Mouse (Mus musculus) retina, embryonic 14.5 days (tissue): Measurements from ENCODE around the gene Cmas.

Source experiments
- DNase-seq: peaks from one replicate; pipeline ENCODE4 v3.0.0-alpha.2; 2015; ENCODE audit warnings: low spot score

Cmas gene

DNA sequence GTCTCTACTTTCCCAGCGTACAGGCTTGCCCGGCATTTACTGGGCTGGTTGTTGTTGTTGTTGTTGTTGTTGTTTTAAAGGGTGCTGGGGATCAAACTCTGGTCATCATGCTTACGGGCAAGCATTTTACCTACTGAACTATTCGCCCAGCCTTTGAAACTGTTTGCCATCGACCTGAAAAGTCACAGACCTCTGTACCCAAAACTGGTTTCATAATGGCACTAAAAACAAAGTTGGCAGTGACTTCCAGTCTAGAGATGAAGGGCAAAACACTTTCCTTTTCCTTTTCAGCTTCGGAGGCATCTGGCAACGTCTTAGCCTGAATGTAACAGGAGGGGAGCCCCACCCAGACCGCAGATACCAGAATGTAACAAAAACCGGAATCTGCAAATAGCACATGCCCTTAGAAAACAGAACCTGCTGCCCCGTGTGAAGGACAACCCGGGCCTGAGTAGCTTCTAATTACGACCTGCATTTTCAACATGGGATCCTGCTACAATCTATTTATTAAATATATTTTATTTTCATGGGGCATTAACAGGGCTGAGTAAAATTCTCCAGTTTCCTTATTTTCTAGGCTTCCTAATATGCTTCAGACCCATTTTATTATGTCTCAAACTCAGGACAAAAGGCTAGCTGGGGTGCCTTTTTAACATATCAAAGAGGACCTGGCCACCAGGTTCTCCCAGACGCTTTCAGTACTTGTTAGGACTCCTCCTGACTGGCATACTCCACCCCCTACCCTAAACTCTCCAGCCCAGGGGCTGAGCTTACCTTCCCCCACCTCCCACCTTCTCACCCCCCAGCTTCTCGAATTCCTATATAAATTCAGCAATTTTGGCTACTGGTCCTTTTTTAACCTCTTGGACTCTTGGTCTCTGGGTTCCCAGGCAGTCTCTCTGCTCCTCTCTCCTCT, 3.9 kb upstream of the Cmas start:
- no peak for DNase-seq

DNA sequence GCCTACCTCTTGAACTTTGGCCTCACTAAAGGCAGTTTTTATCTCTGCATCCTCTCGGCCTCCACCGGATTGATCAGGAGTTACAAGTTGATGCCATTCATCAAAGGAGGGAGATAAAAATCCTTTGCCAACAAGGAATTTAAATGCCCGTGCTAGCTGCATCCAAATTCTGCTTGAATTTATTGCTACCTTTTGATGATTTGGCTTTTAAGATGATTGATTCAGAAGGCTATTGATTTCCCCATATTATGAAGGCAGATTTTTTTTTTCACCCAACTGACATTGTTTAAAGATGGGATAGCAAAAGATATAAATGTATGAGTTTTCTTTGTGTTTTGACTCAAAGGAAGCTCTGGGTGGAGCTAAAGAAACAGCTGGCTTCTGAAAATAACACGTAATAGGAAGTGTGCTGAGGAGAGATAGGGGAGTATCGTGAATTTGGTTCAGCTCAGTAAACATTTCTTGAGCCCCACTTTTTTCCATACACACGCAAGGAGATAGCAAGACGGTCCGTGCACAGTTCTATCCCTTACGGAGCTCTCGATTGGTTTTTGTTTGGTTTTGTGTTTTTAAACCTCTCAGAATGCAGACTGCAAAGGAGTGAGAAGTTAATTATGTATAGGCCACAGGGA, 964 bp downstream of the Cmas start:
- no peak for DNase-seq

DNA sequence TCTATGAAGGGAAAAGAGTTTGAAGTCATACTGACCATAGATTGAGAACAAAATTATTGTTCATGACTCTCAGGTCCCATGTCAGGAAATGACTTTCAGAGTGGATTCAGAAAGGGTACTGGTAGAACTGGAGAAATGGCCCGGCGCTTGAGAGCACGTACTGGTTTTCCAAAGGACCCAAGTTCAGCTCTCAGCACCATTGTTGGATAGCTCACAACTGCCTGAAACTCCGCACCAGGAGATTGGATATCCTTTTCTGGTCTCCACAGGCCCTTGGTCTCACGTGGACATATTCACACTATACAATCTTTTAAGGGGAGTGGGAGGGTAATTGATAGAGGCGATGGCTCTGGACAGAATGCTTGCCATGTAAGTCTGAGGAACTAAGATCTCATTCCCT, 1.5 kb downstream of the Cmas start:
- no peak for DNase-seq

DNA sequence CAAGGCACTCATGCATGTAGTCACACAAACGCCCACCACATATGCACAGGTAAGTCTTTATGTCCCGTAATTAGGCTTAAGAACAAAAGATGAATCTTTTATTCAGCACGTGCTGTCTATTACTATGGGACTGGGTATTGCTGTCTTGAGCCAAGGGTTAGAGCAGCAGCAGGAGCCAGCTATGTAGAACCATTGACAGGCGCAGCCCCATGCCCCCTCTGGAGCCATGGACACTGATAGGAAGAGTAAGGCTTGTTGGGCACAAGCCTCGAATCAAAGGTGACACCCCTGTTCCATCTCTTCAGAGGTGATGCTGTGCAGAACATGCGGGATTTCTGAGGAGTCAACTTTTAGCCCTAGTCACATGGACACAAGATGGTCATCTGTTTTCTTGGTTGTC, 2.1 kb downstream of the Cmas start:
- DNase-seq = no peak

DNA sequence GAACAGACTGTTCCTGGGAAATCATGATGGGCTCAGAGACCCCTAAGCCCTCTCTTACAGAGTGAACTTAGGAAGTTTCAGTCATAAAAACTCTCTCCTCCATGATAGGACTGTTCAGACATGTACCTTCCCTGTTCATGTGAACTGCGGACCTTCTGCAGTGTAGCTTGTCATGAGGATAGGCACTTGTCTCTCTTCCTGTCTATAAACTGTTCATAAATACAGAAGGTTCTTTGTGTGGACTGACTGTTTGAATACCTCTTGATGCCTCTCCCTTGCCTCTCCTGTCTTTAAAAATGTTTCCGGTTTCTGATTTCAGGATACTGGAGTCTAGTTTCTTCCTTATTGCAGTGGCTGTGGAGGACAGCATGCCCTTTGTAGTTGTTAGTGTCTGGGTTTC, 3.1 kb downstream of the Cmas start:
- DNase-seq = no peak

DNA sequence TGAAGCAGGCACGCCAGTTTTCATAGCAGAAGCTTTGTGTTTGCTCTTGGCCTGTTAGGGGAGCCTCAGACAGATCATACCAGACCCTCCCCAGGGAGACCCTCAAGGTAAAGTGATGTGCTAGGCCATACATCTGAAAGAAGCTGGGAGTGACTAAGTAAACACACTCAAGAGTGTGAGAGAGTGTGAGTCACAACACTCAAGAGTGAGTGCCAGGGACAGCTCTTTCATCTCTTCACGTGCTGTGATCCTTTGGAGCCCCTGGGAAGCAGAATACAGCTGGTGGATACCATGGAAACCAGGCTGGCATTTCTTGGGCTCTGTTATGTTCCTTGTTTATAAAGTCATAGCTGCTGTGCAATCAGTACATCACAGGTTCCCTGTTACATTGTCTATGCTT, 8.4 kb downstream of the Cmas start:
- DNase-seq = no peak

DNA sequence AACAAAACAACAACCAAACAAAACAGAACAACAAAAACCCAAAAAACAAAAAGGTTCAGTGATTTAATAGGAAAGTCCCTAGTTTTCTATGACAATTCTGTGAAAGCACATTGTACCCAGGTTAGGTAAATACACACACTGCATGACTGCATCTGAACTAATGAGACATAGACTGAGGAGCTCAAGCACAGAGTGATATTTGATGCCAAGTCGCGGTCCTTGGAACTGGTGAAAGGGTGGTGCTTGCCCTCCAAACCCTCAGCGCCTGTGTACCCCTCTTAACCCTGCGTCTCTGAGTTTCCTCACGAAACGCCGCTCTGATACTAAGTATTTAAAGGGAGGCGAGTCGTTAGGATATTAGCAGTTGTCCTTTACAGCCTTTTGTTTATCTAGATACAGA, 10.8 kb downstream of the Cmas start:
- DNase-seq = no peak

DNA sequence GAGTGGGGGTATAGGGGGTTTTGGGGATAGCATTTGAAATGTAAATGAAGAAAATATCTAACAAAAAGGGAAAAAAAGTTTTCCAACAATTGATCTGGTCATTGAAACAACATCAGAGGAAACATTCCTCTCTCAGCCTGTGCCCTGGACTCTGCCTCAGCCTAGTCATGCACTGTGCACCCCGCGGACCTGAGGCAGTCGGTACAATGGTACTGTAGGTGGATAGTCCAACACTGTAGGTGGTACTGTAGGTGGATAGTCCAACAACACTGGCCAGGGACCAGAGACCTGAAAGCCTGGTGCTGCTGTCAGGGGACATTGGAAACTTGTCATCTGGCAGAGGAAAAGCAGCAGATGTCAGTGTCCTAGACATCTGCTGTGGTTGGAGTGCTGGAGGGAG, 13.4 kb downstream of the Cmas start:
- no peak for DNase-seq

DNA sequence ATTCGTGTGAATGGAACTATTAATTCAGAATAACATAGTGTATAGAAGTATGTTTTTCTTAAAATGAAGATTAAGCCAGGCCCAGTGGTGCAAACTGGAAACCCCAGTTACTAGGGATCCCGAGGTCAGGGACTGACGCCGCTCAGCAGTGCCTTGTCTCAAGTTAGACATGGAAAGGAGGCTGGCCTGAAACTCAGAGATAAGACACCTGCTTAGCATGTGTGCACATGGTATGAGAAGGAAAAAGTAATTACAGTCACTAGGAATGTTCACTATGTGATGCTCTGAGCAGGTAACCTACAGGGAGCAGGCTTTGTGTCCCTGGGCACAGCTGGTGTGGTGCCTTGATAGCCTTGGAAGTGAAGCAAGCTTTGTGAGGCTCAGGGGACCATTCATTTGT, 15.2 kb downstream of the Cmas start:
- no peak for DNase-seq

DNA sequence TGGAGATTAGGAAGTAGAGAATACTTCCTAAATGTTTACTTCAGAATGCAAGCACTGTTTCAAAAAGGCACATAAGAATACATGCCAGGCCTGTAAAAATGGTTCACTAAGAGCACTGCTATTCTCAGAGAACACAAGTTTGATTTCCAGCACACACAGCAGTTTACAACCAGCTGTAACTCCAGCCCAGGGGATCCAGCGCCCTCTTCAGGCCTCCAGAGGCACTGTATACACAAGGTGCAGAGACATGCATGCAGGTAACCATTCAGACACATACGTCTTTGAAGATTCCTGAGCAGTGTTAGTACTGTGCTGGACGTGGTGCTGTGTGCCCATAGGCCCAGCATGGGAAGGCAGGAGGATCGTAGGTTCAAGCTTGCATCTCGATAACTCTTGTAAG, 17.1 kb downstream of the Cmas start:
- DNase-seq = no peak

DNA sequence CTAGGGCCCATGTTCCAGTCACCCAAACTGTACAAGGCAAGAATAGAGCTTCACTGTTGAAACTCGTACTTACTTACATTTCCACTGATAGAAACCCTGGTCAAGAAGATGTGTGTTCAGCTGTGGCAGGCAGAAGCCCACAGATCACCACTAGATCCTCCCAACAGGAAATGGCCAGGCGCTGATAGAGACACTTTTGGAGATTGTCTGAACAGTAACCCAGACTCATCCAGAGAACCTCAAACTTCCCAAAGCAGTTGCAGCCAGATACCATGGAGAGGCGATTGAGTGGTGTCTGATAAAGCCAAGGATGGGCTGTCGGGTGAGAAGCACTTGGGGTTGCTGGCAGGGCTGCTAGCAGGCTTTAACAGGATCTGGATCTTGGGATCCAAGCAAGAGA, 20.4 kb downstream of the Cmas start:
- DNase-seq = no peak

DNA sequence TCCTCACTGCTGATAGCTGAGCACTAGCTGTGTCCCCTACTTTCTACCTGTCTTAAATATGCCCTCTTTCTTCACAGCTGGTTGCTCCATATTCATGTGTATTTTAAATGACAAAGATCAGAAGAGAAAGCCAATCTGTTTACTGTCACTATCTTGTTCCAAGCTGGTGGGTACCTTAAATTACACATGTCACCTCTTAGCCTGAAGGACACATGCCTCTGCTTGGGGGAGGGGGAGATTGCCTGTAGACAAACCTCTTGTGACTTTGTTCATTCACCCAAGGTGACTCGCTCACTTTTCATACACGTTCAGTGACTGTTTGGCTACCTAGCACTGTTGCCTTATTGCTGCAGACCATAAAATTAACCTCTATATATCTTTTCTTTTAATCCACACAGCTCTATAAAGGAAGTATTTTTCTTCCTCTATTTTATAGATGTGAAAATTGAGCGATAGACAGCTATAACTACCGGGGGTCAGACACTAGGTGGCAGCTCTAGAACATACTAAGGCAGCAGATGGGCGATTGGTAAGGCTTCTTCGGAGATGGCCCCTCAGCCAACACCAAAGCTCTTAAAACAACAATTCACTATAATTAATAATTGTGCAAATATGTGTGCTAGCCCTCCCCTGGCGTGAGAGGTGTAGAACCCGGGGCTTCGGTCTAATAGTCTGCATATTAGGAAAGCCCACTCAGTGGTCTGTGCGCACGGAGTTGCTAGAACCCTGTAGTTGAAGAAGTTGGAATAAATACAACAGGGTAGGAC, 22.7 kb downstream of the Cmas start:
- peak; percentile 81 for DNase-seq

DNA sequence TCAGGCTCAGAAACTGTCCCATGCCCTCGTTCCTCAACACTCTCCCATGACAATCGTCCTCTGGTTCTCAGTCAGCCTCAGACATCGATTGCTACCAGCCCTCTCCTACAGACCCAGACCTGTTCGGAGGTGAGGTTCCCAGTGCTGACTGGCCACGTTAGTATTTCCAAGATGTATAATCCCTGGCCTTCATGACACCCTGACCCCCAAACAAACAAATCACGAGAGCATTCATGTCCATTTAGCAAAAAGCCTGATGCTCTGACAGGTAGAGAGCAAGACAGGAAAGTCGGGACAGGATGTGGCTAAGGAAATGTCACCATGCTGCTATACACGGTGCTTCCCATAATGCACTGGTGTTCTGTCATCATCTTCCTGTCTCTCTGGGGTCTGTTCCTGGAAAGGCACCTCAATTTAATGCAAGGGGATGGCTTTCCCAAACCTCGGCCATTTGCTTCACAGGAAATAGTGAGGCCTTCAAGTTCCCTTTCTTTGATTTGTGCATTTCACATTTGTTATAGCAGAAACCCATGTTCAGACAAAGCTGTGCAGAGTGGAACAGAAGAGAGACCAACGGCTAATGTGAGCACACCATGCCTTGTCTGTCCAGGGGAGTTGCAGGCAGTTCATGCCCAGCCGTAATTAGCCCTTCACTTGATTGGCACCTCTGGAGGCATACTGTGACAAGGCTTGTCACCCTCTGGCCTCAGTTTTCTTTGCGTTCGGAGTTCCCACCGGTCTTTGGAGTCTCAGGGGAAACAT, 23.5 kb downstream of the Cmas start:
- DNase-seq = peak; percentile 72

DNA sequence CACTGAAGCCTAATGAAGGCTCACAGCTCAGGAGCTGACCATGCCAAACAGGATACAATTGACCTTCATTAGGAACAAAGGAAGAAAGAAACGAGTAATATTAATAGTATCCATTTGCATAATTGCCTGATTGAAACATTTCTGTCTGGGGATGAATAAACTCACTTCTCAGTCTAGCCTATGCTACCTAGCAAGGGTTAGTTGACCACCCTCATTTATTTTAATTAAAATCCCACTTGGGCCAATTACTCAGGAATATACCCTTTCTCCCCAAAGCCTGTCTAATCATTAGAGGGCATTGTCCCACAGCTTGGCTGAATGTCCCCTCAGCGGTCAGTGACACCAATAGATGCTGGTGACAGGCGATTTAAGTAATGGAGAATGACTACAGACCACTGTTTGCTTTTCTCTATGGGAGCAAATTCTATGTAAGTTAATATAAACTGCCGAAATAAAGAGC, 24.1 kb downstream of the Cmas start:
- DNase-seq = peak; percentile 73

DNA sequence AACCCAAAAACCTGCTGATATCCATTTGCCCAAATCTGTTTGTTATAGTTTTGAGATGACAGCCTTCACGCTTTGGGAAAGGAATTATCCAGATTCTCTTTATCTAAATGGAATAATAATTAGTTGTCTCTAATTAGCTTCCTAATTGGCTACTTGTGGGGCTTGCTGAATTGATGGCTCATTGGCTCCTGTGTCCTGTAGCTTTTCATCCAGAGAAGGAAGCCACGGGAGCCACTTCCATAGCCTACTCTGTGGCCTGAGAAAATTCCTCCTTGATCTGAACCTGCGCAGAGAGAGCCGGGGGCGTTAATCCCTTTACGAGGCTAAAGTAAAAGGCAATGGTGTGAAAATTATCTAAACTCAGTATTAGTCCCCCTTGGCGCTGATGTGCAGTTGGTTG, 24.8 kb downstream of the Cmas start:
- DNase-seq = peak; percentile 65

DNA sequence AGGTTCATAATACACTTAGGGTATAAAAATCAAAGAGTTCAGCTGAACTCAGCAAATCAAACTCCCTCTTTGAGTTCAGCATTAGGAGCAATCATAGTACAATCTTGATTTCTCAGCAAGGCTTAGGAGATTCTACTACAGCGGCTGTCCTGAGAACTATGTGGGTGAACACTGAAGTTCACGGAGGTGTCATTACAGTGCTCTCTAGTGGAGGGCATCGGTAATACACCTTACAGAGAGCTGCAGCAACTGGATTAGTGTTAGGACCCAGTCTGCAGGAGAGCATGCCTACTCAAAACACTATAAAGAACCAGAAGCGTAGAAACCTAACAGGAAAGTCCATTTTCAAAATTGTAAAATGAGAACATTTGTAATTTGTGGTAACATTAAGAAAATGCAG, 28.9 kb downstream of the Cmas start:
- peak; percentile 82 for DNase-seq

DNA sequence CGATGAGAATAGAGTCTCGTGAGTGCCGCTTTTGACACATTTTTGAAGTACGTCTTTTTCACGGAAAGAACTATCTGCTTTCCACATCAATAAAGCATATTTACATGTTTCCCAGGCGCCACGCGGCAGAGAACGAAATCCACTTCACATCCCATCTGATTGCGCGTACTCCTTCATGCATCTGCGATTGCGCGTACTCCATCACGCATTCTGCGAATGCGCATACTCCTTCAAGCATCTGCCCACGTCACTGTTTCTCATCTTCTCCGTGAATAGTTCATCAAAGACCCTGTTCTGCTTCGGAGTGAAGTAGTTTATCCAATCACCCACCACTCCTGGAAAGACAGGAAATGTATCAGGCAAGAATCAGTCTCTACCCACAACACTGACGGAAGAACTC, 29.6 kb downstream of the Cmas start:
- DNase-seq = no peak

DNA sequence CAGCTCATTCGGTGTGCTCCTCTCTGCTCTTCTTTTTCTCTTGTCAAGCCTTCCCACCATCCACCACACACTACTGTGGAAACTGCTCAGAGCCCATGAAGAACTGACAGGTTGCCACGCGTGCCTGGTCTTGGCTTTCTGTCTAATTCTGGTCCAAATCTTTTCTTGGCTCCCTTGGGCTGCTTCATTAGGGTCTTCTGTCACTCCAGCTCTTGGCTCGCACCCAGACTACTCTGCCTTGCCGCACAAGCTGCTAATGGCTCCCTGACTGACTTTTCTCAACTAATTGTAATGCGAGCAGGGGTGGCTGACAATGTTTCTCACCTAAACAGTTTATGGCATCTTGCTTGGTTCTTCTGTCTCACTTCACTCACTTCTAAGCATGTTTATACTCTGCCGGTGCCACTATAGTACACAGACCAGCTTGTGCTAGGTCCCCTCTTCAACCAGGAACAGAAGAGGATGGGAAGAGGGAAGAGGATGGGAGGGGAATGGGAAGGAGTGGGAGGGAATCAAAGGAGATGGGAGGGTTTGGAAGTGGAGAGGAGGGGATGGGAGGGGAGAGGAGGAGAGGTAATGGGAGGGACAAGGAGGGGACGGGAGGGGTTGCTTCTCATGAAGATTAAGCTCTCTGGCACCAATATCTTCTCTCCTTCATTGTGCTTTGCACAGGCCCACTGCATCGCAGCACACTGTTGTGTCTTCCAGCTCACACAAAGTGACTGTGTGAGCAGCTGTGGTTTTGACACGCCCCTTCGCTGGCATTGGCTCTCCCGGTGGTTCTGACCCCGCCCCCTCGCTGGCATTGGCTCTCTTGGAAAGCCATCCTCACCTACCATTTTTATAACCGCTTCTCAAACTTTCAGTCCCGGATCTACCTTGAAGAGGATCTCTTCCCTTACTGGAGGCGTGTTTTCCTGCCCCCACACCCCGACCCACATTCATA, 31.8 kb downstream of the Cmas start:
- DNase-seq = no peak

DNA sequence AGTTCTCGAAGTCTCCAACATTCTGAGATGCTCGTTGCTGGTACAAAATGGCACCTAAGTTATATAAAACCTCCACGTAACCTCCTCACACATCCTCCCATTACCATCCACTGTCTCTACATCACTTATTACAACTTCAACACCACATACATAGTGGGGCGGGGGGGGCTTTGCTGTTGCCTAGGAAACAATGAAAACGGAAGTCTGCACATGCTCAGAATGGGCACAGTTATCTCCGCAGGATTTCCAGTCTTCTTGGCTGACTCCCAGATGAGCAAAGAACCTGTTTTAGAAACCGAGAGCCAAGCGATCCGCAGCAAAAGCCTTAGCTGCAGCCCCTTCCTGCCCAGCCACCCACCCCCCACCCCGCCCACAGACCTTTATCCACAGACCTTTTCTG, 33.2 kb downstream of the Cmas start:
- DNase-seq = no peak

DNA sequence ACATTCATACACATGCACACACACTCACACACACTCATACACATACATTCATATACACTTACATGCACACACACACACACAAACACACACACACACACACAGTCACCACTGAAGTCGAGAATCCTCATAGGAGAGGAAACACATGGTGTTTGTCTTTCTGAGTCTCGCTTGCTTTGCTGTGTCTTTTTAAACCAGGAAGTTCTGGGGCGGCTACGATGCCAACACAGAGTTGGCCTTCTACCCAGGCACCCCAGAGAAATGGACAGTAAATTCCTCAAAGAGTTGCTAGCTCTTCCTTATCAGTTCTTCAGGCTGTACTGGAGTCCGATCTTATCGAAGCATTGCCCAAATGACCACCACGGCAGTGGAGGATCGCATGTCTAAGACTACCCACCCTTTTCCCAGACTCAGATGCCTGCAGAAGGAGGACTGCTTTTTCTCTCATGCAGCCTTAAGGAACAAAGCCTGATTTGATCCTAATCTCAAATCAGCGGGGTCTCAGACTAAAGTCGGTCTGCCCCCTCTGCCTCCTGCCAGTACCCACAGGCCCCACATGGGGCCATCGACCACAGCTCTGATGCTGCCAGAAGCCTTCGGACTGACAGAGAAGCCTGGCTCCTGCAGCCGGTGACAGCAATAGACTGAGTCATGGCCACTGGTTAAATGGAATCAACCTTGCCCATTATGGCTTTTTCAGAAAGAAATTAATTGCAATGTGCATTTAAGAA, 35.9 kb downstream of the Cmas start:
- DNase-seq = peak; percentile 79
